Mouse (Mus musculus): ENCODE measurements around the gene Trmt61a.
"Not testable (repeated sequence)": the region's sequence is repeated elsewhere in the genome, so short reads cannot be mapped to it uniquely, and the experiment has no call there.

Trmt61a gene

GRCm38 (mm10) chr12:111677882-111678669, at the start of gene Trmt61a:
Gene Trmt61a (plus strand): TSS chr12:111678105.
- TF ChIP-seq POU5F1 (IDR thresholded peaks at IDR 0.05; ENCODE audit: borderline replicate concordance, low read length) = no peak
- TF ChIP-seq CTCF (conservative IDR thresholded peaks at IDR 0.05; ENCODE audit: low read length) = no peak
- TF ChIP-seq NANOG (IDR thresholded peaks at IDR 0.05; ENCODE audit: borderline replicate concordance, low read length) = no peak
- Histone ChIP-seq H3K36me3 (ENCODE audit: insufficient read depth, low read length) (peaks cover 44% of the 10 kb centered on the region), H3K9me3 (ENCODE audit: low read length) (no peaks in the 10 kb centered on the region), H3K4me1 (replicated peaks; ENCODE audit: low read depth, low read length) (peaks cover 95% of the 10 kb centered on the region), H3K4me3 (replicated peaks; ENCODE audit: low read length) (peak within 1 kb of the TSS; percentile 97), H3K27me3 (ENCODE audit: insufficient read depth, low read length) (peaks cover 11% of the 10 kb centered on the region)

GRCm38 (mm10) chr12:111648061-111648645, 29.8 kb upstream of the Trmt61a start:
- Histone ChIP-seq H3K4me1 (replicated peaks; ENCODE audit: low read depth, low read length) (peaks cover 7% of the 10 kb centered on the region; the same call in 1 of the 2 replicates), H3K36me3 (ENCODE audit: insufficient read depth, low read length) (peaks cover 96% of the 10 kb centered on the region), H3K27me3 (ENCODE audit: insufficient read depth, low read length) (no peaks in the 10 kb centered on the region), H3K9me3 (ENCODE audit: low read length) (no peaks in the 10 kb centered on the region), H3K4me3 (replicated peaks; ENCODE audit: low read length) (no peak overlapping the region)
- TF ChIP-seq CTCF (conservative IDR thresholded peaks at IDR 0.05; ENCODE audit: low read length) (peak; percentile 80), POU5F1 (IDR thresholded peaks at IDR 0.05; ENCODE audit: borderline replicate concordance, low read length) (no peak)

GRCm38 (mm10) chr12:111652953-111653352, 25.0 kb upstream of the Trmt61a start:
- Histone ChIP-seq H3K27me3 (ENCODE audit: insufficient read depth, low read length) (no peaks in the 10 kb centered on the region), H3K36me3 (ENCODE audit: insufficient read depth, low read length) (peaks cover 92% of the 10 kb centered on the region), H3K4me1 (replicated peaks; ENCODE audit: low read depth, low read length) (peaks cover 21% of the 10 kb centered on the region), H3K9me3 (ENCODE audit: low read length) (no peaks in the 10 kb centered on the region), H3K4me3 (replicated peaks; ENCODE audit: low read length) (no peak overlapping the region)
- no peak for TF ChIP-seq POU5F1 (IDR thresholded peaks at IDR 0.05; ENCODE audit: borderline replicate concordance, low read length)
- TF ChIP-seq CTCF (conservative IDR thresholded peaks at IDR 0.05; ENCODE audit: low read length) = no peak
- TF ChIP-seq NANOG (IDR thresholded peaks at IDR 0.05; ENCODE audit: borderline replicate concordance, low read length) = no peak

- Histone ChIP-seq H3K4me1 (replicated peaks; ENCODE audit: low read depth, low read length) (peaks cover 21% of the 10 kb centered on the region), H3K27me3 (ENCODE audit: insufficient read depth, low read length) (no peaks in the 10 kb centered on the region), H3K36me3 (ENCODE audit: insufficient read depth, low read length) (peaks cover 87% of the 10 kb centered on the region), H3K4me3 (replicated peaks; ENCODE audit: low read length) (no peak overlapping the region), H3K9me3 (ENCODE audit: low read length) (no peaks in the 10 kb centered on the region)
- TF ChIP-seq CTCF (conservative IDR thresholded peaks at IDR 0.05; ENCODE audit: low read length) (peak; percentile 74), POU5F1 (IDR thresholded peaks at IDR 0.05; ENCODE audit: borderline replicate concordance, low read length) (no peak)
Observed at GRCm38 (mm10) chr12:111653434-111653833, 24.5 kb upstream of the Trmt61a start.

GRCm38 (mm10) chr12:111655695-111656094, 22.2 kb upstream of the Trmt61a start:
- Histone ChIP-seq H3K27me3 (ENCODE audit: insufficient read depth, low read length) (no peaks in the 10 kb centered on the region), H3K9me3 (ENCODE audit: low read length) (no peaks in the 10 kb centered on the region), H3K4me1 (replicated peaks; ENCODE audit: low read depth, low read length) (peaks cover 38% of the 10 kb centered on the region), H3K36me3 (ENCODE audit: insufficient read depth, low read length) (peaks cover 73% of the 10 kb centered on the region), H3K4me3 (replicated peaks; ENCODE audit: low read length) (no peak overlapping the region)
- TF ChIP-seq POU5F1 (IDR thresholded peaks at IDR 0.05; ENCODE audit: borderline replicate concordance, low read length) (no peak), NANOG (IDR thresholded peaks at IDR 0.05; ENCODE audit: borderline replicate concordance, low read length) (no peak), CTCF (conservative IDR thresholded peaks at IDR 0.05; ENCODE audit: low read length) (no peak)

GRCm38 (mm10) chr12:111659331-111659730, 18.6 kb upstream of the Trmt61a start:
- no peaks in the 10 kb centered on the region for H3K9me3 ChIP-seq (ENCODE audit: low read length)
- H3K4me3 ChIP-seq (replicated peaks; ENCODE audit: low read length) = no peak overlapping the region
- TF ChIP-seq POU5F1 (IDR thresholded peaks at IDR 0.05; ENCODE audit: borderline replicate concordance, low read length) = no peak
- no peak for TF ChIP-seq NANOG (IDR thresholded peaks at IDR 0.05; ENCODE audit: borderline replicate concordance, low read length)
- peaks cover 69% of the 10 kb centered on the region for H3K4me1 ChIP-seq (replicated peaks; ENCODE audit: low read depth, low read length)
- H3K36me3 ChIP-seq (ENCODE audit: insufficient read depth, low read length) = peaks cover 44% of the 10 kb centered on the region
- no peaks in the 10 kb centered on the region for H3K27me3 ChIP-seq (ENCODE audit: insufficient read depth, low read length)

- TF ChIP-seq POU5F1 (IDR thresholded peaks at IDR 0.05; ENCODE audit: borderline replicate concordance, low read length) = no peak
- TF ChIP-seq NANOG (IDR thresholded peaks at IDR 0.05; ENCODE audit: borderline replicate concordance, low read length) = peak; percentile 64; the same call in 1 of the 2 replicates
- Histone ChIP-seq H3K27me3 (ENCODE audit: insufficient read depth, low read length) (no peaks in the 10 kb centered on the region), H3K4me3 (replicated peaks; ENCODE audit: low read length) (no peak overlapping the region), H3K4me1 (replicated peaks; ENCODE audit: low read depth, low read length) (peaks cover 82% of the 10 kb centered on the region), H3K9me3 (ENCODE audit: low read length) (no peaks in the 10 kb centered on the region), H3K36me3 (ENCODE audit: insufficient read depth, low read length) (peaks cover 31% of the 10 kb centered on the region)
Observed at GRCm38 (mm10) chr12:111660628-111661027, 17.3 kb upstream of the Trmt61a start.

- H3K36me3 ChIP-seq (ENCODE audit: insufficient read depth, low read length) = peaks cover 21% of the 10 kb centered on the region
- H3K4me1 ChIP-seq (replicated peaks; ENCODE audit: low read depth, low read length) = peaks cover 92% of the 10 kb centered on the region
- H3K27me3 ChIP-seq (ENCODE audit: insufficient read depth, low read length); H3K9me3 ChIP-seq (ENCODE audit: low read length); H3K4me3 ChIP-seq (replicated peaks; ENCODE audit: low read length): not testable (repeated sequence)
Observed at GRCm38 (mm10) chr12:111661554-111661953, 16.4 kb upstream of the Trmt61a start.

All from E14TG2a.4 (cell line).